Mouse (Mus musculus): ENCODE measurements around the gene Glod4. TPM values are rescaled to one million over a fixed set of nuclear protein-coding genes. Genes with fewer than 3 reads are reported as not detected.

Gene Glod4
- total and polyA plus RNA-seq, 3 experiments: 121 to 190 (median 161) TPM

DNA sequence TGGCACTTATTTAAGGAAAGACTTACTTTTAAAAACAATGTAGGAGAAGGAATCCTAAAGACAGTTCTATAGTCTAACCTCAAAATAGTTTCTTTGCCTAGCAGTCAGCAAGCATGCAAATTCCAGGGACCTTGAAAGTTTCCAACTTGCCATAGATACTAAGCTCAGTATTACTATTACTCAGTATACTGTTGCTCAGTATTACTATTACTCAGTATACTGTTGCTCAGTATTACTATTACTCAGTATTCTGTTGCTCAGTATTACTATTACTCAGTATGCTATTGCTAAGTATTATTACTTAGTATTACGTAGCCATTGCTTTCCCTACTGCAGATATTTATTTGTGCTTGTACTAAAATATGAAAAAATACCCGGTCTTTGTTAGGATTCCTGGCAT lies 3.8 kb downstream of the Glod4 start:
- Histone ChIP-seq H3K27ac (ENCODE audit: insufficient read depth, low read depth) (no peak overlapping the region), H3K36me3 (replicated peaks in 1 of 2; ENCODE audit: control insufficient read depth in 1 of 2, insufficient read depth in 1 of 2, low read length in 1 of 2) (peaks cover 25 to 58% of the 10 kb centered on the region in 2 experiments), H3K27me3 (replicated peaks) (no peaks in the 10 kb centered on the region), H3K4me1 (ENCODE audit: control insufficient read depth in 1 of 2, insufficient read depth in 2 of 2) (peaks cover 3 to 37% of the 10 kb centered on the region in 2 experiments), H3K79me2 (replicated peaks; ENCODE audit: control insufficient read depth, extremely low read depth, insufficient read depth, poor library complexity, severe bottlenecking) (peaks cover 9% of the 10 kb centered on the region), H3K4me2 (ENCODE audit: insufficient read depth, low read depth, poor library complexity, severe bottlenecking) (no peak overlapping the region), H3K9me3 (replicated peaks; ENCODE audit: low read length) (no peaks in the 10 kb centered on the region), H3K9ac (ENCODE audit: insufficient read depth, low read depth) (no peak overlapping the region), H3K4me3 (replicated peaks in 1 of 3; ENCODE audit: low read depth in 2 of 3, low read length in 2 of 3, poor library complexity in 1 of 3) (no peak overlapping the region)
- no peak for TF ChIP-seq NELFE (IDR thresholded peaks at IDR 0.05; ENCODE audit: low read depth, low read length)
- TF ChIP-seq MEF2A (IDR thresholded peaks at IDR 0.05; ENCODE audit: borderline replicate concordance, low read depth, low read length): no peak
- TF ChIP-seq JUN (IDR thresholded peaks at IDR 0.05; ENCODE audit: insufficient read depth, low read depth, low read length): peak; percentile 76
- no peak for TF ChIP-seq KAT2A (IDR thresholded peaks at IDR 0.05; ENCODE audit: insufficient replicate concordance, low read length)
- TF ChIP-seq EP300 (IDR thresholded peaks at IDR 0.05; ENCODE audit: low read length): peak; percentile 70
- TF ChIP-seq POLR2A (IDR thresholded peaks at IDR 0.05; ENCODE audit: low read depth, low read length): no peak
- TF ChIP-seq USF2 (conservative IDR thresholded peaks at IDR 0.05; ENCODE audit: low read depth, low read length): no peak
- in situ Hi-C loops (cut with MboI; ENCODE audit: low pct_ligation_motif_present, low pct_unique_long_range_greater_than_20kb, low sequenced_read_pairs): no loop called here
- dilution Hi-C loops (cut with MboI; ENCODE audit: extremely low pct_ligation_motif_present, extremely low pct_unique_long_range_greater_than_20kb, low sequenced_read_pairs): no loop called here
- DNase-seq (ENCODE audit: extremely low read depth): no peak

DNA sequence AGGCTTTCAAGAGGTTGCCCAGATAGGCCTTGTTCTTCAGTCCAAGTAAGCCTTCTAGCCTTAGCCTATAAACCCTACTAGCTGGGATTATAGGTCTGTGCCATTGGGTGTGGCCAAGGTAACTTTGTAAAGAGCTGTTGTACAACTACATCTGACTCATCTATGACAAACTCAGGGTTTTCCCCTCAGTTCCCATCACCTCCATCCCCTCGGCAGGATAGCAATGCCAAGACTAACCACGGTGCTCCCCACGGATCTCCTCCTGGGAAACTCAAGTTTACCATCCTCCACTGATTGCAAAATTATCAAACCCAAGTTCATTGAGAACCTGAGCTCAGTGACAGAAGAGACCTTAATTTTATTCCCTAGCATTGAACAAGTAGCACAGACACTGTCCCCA lies 7.4 kb downstream of the Glod4 start:
- H3K9ac ChIP-seq (ENCODE audit: insufficient read depth, low read depth): no peak overlapping the region
- H3K36me3 ChIP-seq (replicated peaks in 1 of 2; ENCODE audit: control insufficient read depth in 1 of 2, insufficient read depth in 1 of 2, low read length in 1 of 2): peaks cover 54 to 88% of the 10 kb centered on the region in 2 experiments
- no peaks in the 10 kb centered on the region for H3K27me3 ChIP-seq (replicated peaks)
- in situ Hi-C loops (cut with MboI; ENCODE audit: low pct_ligation_motif_present, low pct_unique_long_range_greater_than_20kb, low sequenced_read_pairs): no loop called here
- no peak for DNase-seq (ENCODE audit: extremely low read depth)
- peaks cover 0 to 17% of the 10 kb centered on the region in 2 experiments; a peak in 1 of 4 replicates for H3K4me1 ChIP-seq (ENCODE audit: control insufficient read depth in 1 of 2, insufficient read depth in 2 of 2)
- TF ChIP-seq UBTF (IDR thresholded peaks at IDR 0.05; ENCODE audit: low read depth, low read length): no peak
- 0 out of 2 replicates have a peak, but pooled peaks have one; percentile 13 for TF ChIP-seq EP300 (IDR thresholded peaks at IDR 0.05; ENCODE audit: low read length)
- no peaks in the 10 kb centered on the region for H3K9me3 ChIP-seq (replicated peaks; ENCODE audit: low read length)
- no peaks in the 10 kb centered on the region for H3K79me2 ChIP-seq (replicated peaks; ENCODE audit: control insufficient read depth, extremely low read depth, insufficient read depth, poor library complexity, severe bottlenecking)
- no peak overlapping the region for H3K4me2 ChIP-seq (ENCODE audit: insufficient read depth, low read depth, poor library complexity, severe bottlenecking)
- dilution Hi-C loops (cut with MboI; ENCODE audit: extremely low pct_ligation_motif_present, extremely low pct_unique_long_range_greater_than_20kb, low sequenced_read_pairs): no loop called here
- no peak overlapping the region for H3K4me3 ChIP-seq (replicated peaks in 1 of 3; ENCODE audit: low read depth in 2 of 3, low read length in 2 of 3, poor library complexity in 1 of 3)
- no peak overlapping the region for H3K27ac ChIP-seq (ENCODE audit: insufficient read depth, low read depth)

DNA sequence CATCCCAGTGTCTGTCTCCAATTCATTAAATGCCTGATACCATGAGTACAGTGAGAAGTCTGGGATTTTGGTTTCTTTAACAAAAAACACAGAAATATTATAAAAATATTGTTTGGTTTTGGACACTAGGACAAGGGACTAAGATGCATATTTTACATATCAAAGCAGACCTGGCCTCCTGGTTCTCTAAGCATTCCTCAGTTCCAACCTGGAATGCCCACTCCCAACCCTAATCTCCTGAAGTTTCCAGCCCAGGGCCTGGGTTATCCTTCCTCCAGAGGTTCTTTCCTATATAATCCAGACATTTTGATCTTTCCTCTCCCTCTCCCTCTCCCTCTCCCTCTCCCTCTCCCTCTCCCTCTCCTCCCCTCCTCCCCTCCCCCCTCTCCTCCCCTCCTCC lies 18.5 kb downstream of the Glod4 start:
- H3K9me3 ChIP-seq (replicated peaks; ENCODE audit: low read length): no peaks in the 10 kb centered on the region
- H3K36me3 ChIP-seq (replicated peaks in 1 of 2; ENCODE audit: control insufficient read depth in 1 of 2, insufficient read depth in 1 of 2, low read length in 1 of 2): peaks cover 25 to 71% of the 10 kb centered on the region in 2 experiments
- no peaks in the 10 kb centered on the region for H3K4me1 ChIP-seq (ENCODE audit: control insufficient read depth in 1 of 2, insufficient read depth in 2 of 2)
- no peak overlapping the region for H3K27ac ChIP-seq (ENCODE audit: insufficient read depth, low read depth)
- in situ Hi-C loops (cut with MboI; ENCODE audit: low pct_ligation_motif_present, low pct_unique_long_range_greater_than_20kb, low sequenced_read_pairs): no loop called here
- dilution Hi-C loops (cut with MboI; ENCODE audit: extremely low pct_ligation_motif_present, extremely low pct_unique_long_range_greater_than_20kb, low sequenced_read_pairs): no loop called here
- no peaks in the 10 kb centered on the region for H3K79me2 ChIP-seq (replicated peaks; ENCODE audit: control insufficient read depth, extremely low read depth, insufficient read depth, poor library complexity, severe bottlenecking)
- no peak overlapping the region for H3K9ac ChIP-seq (ENCODE audit: insufficient read depth, low read depth)
- no peaks in the 10 kb centered on the region for H3K27me3 ChIP-seq (replicated peaks)
- DNase-seq (ENCODE audit: extremely low read depth): no peak
- no peak overlapping the region for H3K4me2 ChIP-seq (ENCODE audit: insufficient read depth, low read depth, poor library complexity, severe bottlenecking)
- H3K4me3 ChIP-seq (replicated peaks in 1 of 3; ENCODE audit: low read depth in 2 of 3, low read length in 2 of 3, poor library complexity in 1 of 3): no peak overlapping the region
- TF ChIP-seq IRF4 (IDR thresholded peaks at IDR 0.05; ENCODE audit: low read depth, low read length) (no peak), JUND (conservative IDR thresholded peaks at IDR 0.05; ENCODE audit: low read depth, low read length) (no peak), HCFC1 (IDR thresholded peaks at IDR 0.05; ENCODE audit: low read depth, low read length) (no peak), ZC3H11A (IDR thresholded peaks at IDR 0.05; ENCODE audit: low read depth, low read length) (no peak), RCOR1 (conservative IDR thresholded peaks at IDR 0.05; ENCODE audit: low read depth, low read length) (no peak), PAX5 (IDR thresholded peaks at IDR 0.05; ENCODE audit: low read length) (no peak), BHLHE40 (IDR thresholded peaks at IDR 0.05; ENCODE audit: low read depth, low read length) (no peak), ZMIZ1 (IDR thresholded peaks at IDR 0.05; ENCODE audit: low read depth, low read length) (no peak), SMC3 (IDR thresholded peaks at IDR 0.05; ENCODE audit: low read depth, low read length) (no peak), MYC (IDR thresholded peaks at IDR 0.05; ENCODE audit: low read depth, low read length) (no peak), POLR2AphosphoS2 (IDR thresholded peaks at IDR 0.05; ENCODE audit: low read depth, low read length) (no peak), KAT2A (IDR thresholded peaks at IDR 0.05; ENCODE audit: insufficient replicate concordance, low read length) (no peak), TBP (conservative IDR thresholded peaks at IDR 0.05; ENCODE audit: low read depth, low read length) (no peak), ZNF384 (IDR thresholded peaks at IDR 0.05; ENCODE audit: low read depth, low read length) (no peak), JUN (IDR thresholded peaks at IDR 0.05; ENCODE audit: insufficient read depth, low read depth, low read length) (no peak), NELFE (IDR thresholded peaks at IDR 0.05; ENCODE audit: low read depth, low read length) (no peak), CTCF (conservative IDR thresholded peaks at IDR 0.05 in 1 of 2, IDR thresholded peaks at IDR 0.05 in 1 of 2; ENCODE audit: low read depth in 2 of 2, low read length in 2 of 2) (no peak)

Measured in CH12.LX (cell line).